Mouse (Mus musculus) embryonic facial prominence, embryonic 14.5 days (tissue): ENCODE data around the gene Smyd3. TPM values are rescaled to one million over a fixed set of nuclear protein-coding genes. Genes with fewer than 3 reads are reported as not detected.

Experiments used
- ATAC-seq: fragments of 200-750 bp; cut with Nextera tagmentation; 2 replicates; pipeline ENCODE4 v1.8.0; 2017; ENCODE audit warnings: low read depth, moderate number of reproducible peaks, moderate TSS enrichment
- DNase-seq: peaks from one replicate; pipeline ENCODE4 v3.0.0-alpha.2; 2015; ENCODE audit warnings: low spot score
- H3K27ac ChIP-seq: fragments of 300-500 bp; sonication (generic); replicated peaks from 2 replicates; pipeline ENCODE4 v1.5.1; 2014; ENCODE audit warnings: low read depth, mild to moderate bottlenecking, low read length, moderate library complexity
- H3K27me3 ChIP-seq: fragments of 300-500 bp; sonication (generic); replicated peaks from 2 replicates; pipeline ENCODE4 v1.6.1; 2014; ENCODE audit warnings: low read length; ENCODE audit not compliant: control insufficient read depth, insufficient read depth
- H3K36me3 ChIP-seq: fragments of 300-500 bp; sonication (generic); 2 replicates; pipeline ENCODE4 v1.6.1; 2014; ENCODE audit warnings: low read length, mixed read lengths; ENCODE audit not compliant: control insufficient read depth, insufficient read depth
- H3K4me1 ChIP-seq: fragments of 300-500 bp; sonication (generic); 2 replicates; pipeline ENCODE4 v1.6.1; 2014; ENCODE audit warnings: antibody characterized with exemption, low read length; ENCODE audit not compliant: control insufficient read depth, insufficient read depth
- H3K4me2 ChIP-seq: fragments of 300-500 bp; sonication (generic); 2 replicates; pipeline ENCODE4 v1.6.1; 2014; ENCODE audit warnings: low read depth, mild to moderate bottlenecking, low read length, moderate library complexity, mixed read lengths
- H3K4me3 ChIP-seq: fragments of 300-500 bp; sonication (generic); 2 replicates; pipeline ENCODE4 v1.5.1; 2014; ENCODE audit warnings: low read depth, mild to moderate bottlenecking, low read length
- H3K9ac ChIP-seq: fragments of 300-500 bp; sonication (generic); 2 replicates; pipeline ENCODE4 v1.6.1; 2014; ENCODE audit warnings: low read depth, mild to moderate bottlenecking, low read length, moderate library complexity, mixed read lengths
- H3K9me3 ChIP-seq: fragments of 300-500 bp; sonication (generic); 2 replicates; pipeline ENCODE4 v1.6.1; 2016; ENCODE audit warnings: low read length; ENCODE audit not compliant: control insufficient read depth
- WGBS: fragments of 180-500 bp; shearing (Covaris S2); extraction: QIAGEN DNeasy Blood & Tissue Kit; methylation state at CpG from one replicate; pipeline ENCODE4 v1.1.7; 2014; 5-methylcytosine and 5-hydroxymethylcytosine counted together
- polyA plus RNA-seq: library from polyadenylated mRNA; unstranded; fragments of >200 nt; fragmentation: Nextera tagmentation; extraction: Ambion mirVana; gene quantifications from 2 replicates; pipeline ENCODE4 v1.2.1, GENCODE M21; 2014

Smyd3 gene
- polyA plus RNA-seq, 1 experiment from 2014 or later, result 16.7 TPM

DNA sequence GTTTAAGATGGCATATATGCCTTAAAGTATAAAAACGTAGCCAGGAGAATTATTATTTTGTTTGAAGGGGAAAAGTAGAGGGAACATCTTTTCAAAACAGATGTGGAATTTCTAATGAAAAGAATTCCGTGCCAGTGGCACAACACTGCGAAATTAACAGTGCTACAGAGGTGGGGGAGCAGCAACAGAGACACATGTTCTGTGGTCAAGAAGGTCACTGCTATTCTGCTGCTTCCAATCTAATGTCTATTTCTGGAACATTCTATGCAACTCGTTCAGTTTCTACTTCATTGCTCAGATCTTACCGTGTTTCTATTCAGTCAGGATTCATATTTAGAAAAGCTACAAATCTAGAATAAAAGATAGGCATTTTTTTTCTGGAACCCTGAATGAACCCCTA, 117.0 kb downstream of the Smyd3 start:
- Histone ChIP-seq H3K9ac (no peak overlapping the region), H3K36me3 (no peaks in the 10 kb centered on the region), H3K27ac (no peak overlapping the region), H3K9me3 (no peaks in the 10 kb centered on the region), H3K4me2 (no peak overlapping the region), H3K4me1 (no peaks in the 10 kb centered on the region), H3K4me3 (no peak overlapping the region), H3K27me3 (no peaks in the 10 kb centered on the region)
- whole genome bisulfite sequencing, result 53% methylated on average over 5 of the region's 5 CpGs
- ATAC-seq, result no peak
- no peak for DNase-seq

DNA sequence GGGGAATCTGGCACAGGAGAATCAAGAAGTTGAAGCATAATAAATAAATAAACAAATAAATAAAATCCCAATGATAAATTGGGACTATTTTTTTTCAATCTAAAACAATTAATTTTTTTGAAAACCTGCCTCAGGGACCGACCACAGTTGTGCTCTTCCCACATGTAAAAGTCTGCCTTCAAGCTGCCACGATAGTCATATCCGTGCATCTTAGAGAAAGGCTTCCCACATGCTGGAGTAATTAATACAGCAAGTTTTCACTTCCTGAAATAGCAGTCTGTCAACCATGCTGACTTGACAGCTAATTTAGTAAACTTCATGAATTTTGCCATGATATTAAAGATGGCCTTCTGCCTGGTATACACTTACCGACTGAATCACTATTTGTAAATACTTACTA, 119.2 kb downstream of the Smyd3 start:
- DNase-seq (no peak), ATAC-seq (no peak)
- Histone ChIP-seq H3K4me3 (no peak overlapping the region), H3K36me3 (no peaks in the 10 kb centered on the region), H3K4me2 (no peak overlapping the region), H3K4me1 (no peaks in the 10 kb centered on the region), H3K9ac (no peak overlapping the region), H3K27me3 (no peaks in the 10 kb centered on the region), H3K9me3 (no peaks in the 10 kb centered on the region), H3K27ac (no peak overlapping the region)
- 66% methylated on average over 4 of the region's 4 CpGs for WGBS

DNA sequence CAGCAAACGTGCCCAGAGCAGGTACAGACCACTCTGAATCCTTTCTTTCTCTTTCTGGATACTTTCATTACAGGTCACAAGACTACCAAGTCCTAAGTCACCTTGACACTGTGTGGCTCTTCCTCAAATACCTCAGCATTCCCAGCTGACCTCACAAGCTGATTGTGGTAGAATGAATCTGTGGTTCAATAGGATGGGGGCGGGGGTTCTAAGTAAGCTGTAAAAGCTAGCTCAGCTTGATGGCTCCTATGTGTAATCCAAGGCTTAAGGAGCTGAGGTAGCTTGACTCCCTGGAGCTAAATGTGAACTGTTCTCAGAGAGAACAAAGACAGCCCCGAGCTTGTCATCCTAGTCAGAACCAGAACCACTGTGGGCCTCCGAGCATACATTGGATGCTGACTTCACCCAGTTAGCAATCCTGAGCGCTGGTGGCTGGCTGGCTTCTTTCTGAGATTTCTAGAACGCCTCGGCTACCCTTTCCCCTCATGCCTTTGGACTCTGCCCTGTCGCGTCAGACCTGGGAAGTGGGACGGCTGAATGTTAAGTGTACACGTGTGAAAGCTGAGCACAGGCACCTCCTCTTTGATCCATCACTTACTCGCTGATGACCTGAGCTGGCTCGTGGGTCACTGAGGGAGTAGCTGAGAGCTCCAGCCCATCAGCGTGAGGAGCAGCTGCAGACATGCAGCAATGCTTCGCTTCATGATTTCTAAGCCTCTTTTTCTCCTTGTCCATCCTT, 131.4 kb downstream of the Smyd3 start:
- 54% methylated on average over 15 of the region's 15 CpGs for WGBS
- no peaks in the 10 kb centered on the region for H3K27me3 ChIP-seq
- no peak overlapping the region for H3K4me3 ChIP-seq
- no peaks in the 10 kb centered on the region for H3K36me3 ChIP-seq
- no peaks in the 10 kb centered on the region for H3K9me3 ChIP-seq
- no peak for ATAC-seq
- no peak overlapping the region for H3K4me2 ChIP-seq
- no peak overlapping the region for H3K9ac ChIP-seq
- no peak for DNase-seq
- no peak overlapping the region for H3K27ac ChIP-seq
- peaks cover 11% of the 10 kb centered on the region for H3K4me1 ChIP-seq

DNA sequence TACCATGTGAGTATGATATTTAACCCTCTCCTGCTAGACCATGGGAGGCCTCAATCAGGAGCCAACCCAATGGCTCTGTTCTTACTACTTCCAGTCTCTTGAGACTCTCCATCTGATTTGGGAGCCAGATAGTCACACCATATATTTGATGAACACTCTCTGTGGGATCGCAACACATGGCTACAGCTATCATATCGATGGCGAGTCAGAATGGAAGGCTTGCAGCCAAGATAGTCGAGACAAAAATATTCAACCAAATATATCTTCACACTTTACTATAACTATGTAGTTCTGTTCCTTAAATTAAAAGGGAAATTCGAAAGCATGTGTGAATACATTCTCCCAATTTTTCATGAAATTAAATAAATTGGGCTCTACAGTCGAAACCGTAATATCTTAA, 132.2 kb downstream of the Smyd3 start:
- Histone ChIP-seq H3K27ac (no peak overlapping the region), H3K4me1 (peaks cover 11% of the 10 kb centered on the region), H3K9ac (no peak overlapping the region), H3K36me3 (no peaks in the 10 kb centered on the region), H3K27me3 (no peaks in the 10 kb centered on the region), H3K4me3 (no peak overlapping the region), H3K9me3 (no peaks in the 10 kb centered on the region), H3K4me2 (no peak overlapping the region)
- 91% methylated on average over 7 of the region's 7 CpGs for WGBS
- DNase-seq (no peak), ATAC-seq (no peak)

DNA sequence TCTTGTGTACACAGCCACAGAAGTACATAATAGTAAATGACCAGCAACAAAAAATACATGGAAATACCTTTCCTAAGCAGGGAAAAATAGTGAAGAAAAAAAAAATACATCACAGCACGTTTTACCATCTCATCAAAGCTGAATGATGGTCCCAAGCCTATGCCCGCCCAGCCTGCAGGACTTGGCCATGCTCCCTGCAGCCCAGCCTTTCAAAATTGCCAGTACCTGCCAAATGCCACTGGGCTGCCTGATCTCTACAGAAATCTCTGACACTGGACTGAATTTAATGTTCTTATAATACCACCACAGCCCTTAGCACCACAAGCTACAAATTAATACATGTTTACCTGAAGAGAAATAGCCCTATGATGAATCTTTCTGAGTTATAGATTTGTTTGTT, 133.5 kb downstream of the Smyd3 start:
- Histone ChIP-seq H3K4me3 (no peak overlapping the region), H3K4me2 (no peak overlapping the region), H3K9ac (no peak overlapping the region), H3K4me1 (peaks cover 10% of the 10 kb centered on the region), H3K27me3 (no peaks in the 10 kb centered on the region), H3K27ac (no peak overlapping the region), H3K36me3 (no peaks in the 10 kb centered on the region), H3K9me3 (no peaks in the 10 kb centered on the region; the same call in 1 of the 2 replicates)
- no peak for DNase-seq
- ATAC-seq, result no peak
- WGBS, result 74% methylated on average over 2 of the region's 2 CpGs

DNA sequence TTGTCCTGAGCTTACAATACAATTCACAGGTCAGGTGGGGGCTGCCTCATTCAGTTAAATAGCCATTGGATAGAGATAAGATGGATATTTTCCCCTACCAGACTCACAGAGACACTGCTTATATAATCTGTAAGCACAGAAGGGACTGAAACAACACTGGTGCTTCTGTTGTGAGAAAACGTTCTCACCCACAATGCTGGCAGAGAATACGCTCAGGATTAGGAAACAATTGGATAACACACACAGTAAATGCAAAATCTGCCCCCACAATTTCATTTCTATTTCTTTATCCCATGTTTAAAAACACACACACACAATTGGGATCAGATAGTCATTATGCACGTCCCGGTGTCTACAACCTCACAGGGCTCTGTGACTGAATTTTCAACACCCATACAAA, 139.7 kb downstream of the Smyd3 start:
- Histone ChIP-seq H3K9me3 (no peaks in the 10 kb centered on the region; the same call in 1 of the 2 replicates), H3K36me3 (no peaks in the 10 kb centered on the region), H3K4me3 (no peak overlapping the region), H3K4me1 (no peaks in the 10 kb centered on the region), H3K27me3 (no peaks in the 10 kb centered on the region), H3K4me2 (no peak overlapping the region), H3K9ac (no peak overlapping the region), H3K27ac (no peak overlapping the region)
- ATAC-seq, result no peak
- WGBS, result 88% methylated on average over 4 of the region's 4 CpGs
- no peak for DNase-seq

DNA sequence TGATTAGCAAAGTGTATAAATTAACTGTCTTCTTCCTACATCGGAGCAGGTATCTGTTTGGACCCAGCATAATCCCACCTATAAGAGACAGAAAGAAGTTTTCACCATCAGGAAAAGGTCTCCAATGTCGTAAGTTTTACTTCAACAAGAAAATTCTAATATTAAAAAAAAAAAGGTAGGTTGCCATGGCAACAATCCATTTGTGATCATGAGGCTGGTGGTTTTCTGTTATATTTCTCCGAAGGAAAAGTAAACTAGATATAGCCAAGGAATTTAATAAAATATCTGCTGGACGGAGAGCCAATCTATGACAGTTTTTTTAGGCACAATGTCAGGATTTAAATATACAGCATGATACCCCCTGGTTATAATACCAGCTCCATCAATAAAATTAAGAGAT, 142.9 kb downstream of the Smyd3 start:
- Histone ChIP-seq H3K4me3 (no peak overlapping the region), H3K9me3 (no peaks in the 10 kb centered on the region; the same call in 1 of the 2 replicates), H3K9ac (no peak overlapping the region), H3K36me3 (no peaks in the 10 kb centered on the region), H3K4me1 (peaks cover 8% of the 10 kb centered on the region; the same call in 1 of the 2 replicates), H3K4me2 (no peak overlapping the region), H3K27ac (no peak overlapping the region), H3K27me3 (no peaks in the 10 kb centered on the region)
- DNase-seq (no peak), ATAC-seq (no peak)
- WGBS, result 80% methylated on average over 4 of the region's 4 CpGs

DNA sequence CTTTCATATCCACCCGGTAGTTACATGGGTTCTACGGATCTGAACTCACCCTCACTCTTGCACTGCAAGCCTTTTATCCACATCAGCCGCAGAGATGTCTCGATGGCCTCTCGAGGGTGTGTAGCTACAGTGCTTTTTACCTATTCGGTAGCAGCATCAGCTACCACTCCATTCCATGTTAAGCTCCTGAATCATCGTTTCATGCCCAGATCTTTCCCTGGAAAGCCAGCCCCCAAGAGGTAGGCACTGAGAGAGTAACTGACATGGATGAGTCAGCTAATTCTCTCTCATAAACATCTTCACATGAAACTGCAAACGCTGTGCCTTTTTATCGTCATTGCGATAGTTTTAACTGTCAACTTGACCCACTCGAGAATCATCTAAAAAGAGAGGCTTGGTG, 143.9 kb downstream of the Smyd3 start:
- Histone ChIP-seq H3K36me3 (no peaks in the 10 kb centered on the region), H3K9ac (no peak overlapping the region), H3K4me3 (no peak overlapping the region), H3K4me2 (no peak overlapping the region), H3K27ac (no peak overlapping the region), H3K4me1 (peaks cover 8% of the 10 kb centered on the region; the same call in 1 of the 2 replicates), H3K27me3 (no peaks in the 10 kb centered on the region), H3K9me3 (peaks cover 4% of the 10 kb centered on the region; the same call in 1 of the 2 replicates)
- DNase-seq (no peak), ATAC-seq (no peak)
- 88% methylated on average over 11 of the region's 11 CpGs for WGBS

DNA sequence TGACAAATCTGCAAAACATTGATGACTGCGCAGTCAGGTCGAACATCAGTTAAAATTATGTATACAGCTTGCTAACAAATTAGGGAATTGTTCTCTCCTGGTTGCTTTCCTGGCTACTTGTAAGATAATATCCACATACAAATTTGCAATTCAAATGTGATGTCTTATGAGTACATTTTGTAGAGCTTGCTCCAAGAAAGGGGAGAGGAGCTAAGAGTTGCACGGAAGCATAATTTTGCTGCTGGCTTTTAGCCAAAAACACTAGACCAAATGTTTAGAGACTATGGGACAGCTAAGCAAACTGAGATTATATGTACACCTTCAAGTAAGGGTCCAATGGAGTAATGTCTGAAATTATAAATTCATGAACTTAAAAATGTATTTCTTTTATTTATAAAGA, 146.7 kb downstream of the Smyd3 start:
- DNase-seq (peak; percentile 41), ATAC-seq (no peak)
- Histone ChIP-seq H3K4me1 (peaks cover 8% of the 10 kb centered on the region; the same call in 1 of the 2 replicates), H3K4me2 (no peak overlapping the region), H3K27me3 (no peaks in the 10 kb centered on the region), H3K9me3 (peaks cover 4% of the 10 kb centered on the region; the same call in 1 of the 2 replicates), H3K9ac (no peak overlapping the region), H3K27ac (no peak overlapping the region), H3K4me3 (no peak overlapping the region), H3K36me3 (no peaks in the 10 kb centered on the region)
- WGBS, result 56% methylated on average over 3 of the region's 3 CpGs
